Mouse (Mus musculus) limb, embryonic 15.5 days (tissue): ENCODE data around the gene Rasgrf1. TPM values are rescaled to one million over a fixed set of nuclear protein-coding genes. Genes with fewer than 3 reads are reported as not detected.

ENCODE experiments used
- ATAC-seq: fragments of 200-750 bp; cut with Nextera tagmentation; 2 replicates; pipeline ENCODE4 v1.8.0; 2017; ENCODE audit warnings: low read depth, moderate TSS enrichment; ENCODE audit not compliant: insufficient number of reproducible peaks, low FRiP score, low TSS enrichment
- H3K27ac ChIP-seq: fragments of 300-500 bp; sonication (generic); 2 replicates; pipeline ENCODE4 v1.5.1; 2015; ENCODE audit warnings: moderate library complexity, mild to moderate bottlenecking, inconsistent platforms
- H3K27me3 ChIP-seq: fragments of 300-500 bp; sonication (generic); 2 replicates; pipeline ENCODE4 v1.6.1; 2015; ENCODE audit warnings: inconsistent platforms
- H3K36me3 ChIP-seq: fragments of 300-500 bp; sonication (generic); 2 replicates; pipeline ENCODE4 v1.6.1; 2015; ENCODE audit warnings: inconsistent platforms
- H3K4me1 ChIP-seq: fragments of 300-500 bp; sonication (generic); 2 replicates; pipeline ENCODE4 v1.6.1; 2015; ENCODE audit warnings: inconsistent platforms
- H3K4me2 ChIP-seq: fragments of 300-500 bp; sonication (generic); 2 replicates; pipeline ENCODE4 v1.6.1; 2015; ENCODE audit warnings: mild to moderate bottlenecking, inconsistent platforms
- H3K4me3 ChIP-seq: fragments of 300-500 bp; sonication (generic); 2 replicates; pipeline ENCODE4 v1.5.1; 2015; ENCODE audit warnings: mild to moderate bottlenecking, inconsistent platforms
- H3K9ac ChIP-seq: fragments of 300-500 bp; sonication (generic); 2 replicates; pipeline ENCODE4 v1.6.1; 2015; ENCODE audit warnings: inconsistent platforms
- H3K9me3 ChIP-seq: fragments of 300-500 bp; sonication (generic); 2 replicates; pipeline ENCODE4 v1.6.1; 2016; ENCODE audit warnings: inconsistent platforms
- WGBS: fragments of 180-500 bp; shearing (Covaris S2); methylation state at CpG from one replicate; pipeline ENCODE4 v1.1.7; 2015; 5-methylcytosine and 5-hydroxymethylcytosine counted together
- polyA plus RNA-seq: library from polyadenylated mRNA; unstranded; fragments of >200 nt; fragmentation: Nextera tagmentation; extraction: Ambion mirVana; gene quantifications from 2 replicates; pipeline ENCODE4 v1.2.1, GENCODE M21; 2015

Rasgrf1 gene
- polyA plus RNA-seq, 1 experiment from 2014 or later, result 0.58 TPM

DNA sequence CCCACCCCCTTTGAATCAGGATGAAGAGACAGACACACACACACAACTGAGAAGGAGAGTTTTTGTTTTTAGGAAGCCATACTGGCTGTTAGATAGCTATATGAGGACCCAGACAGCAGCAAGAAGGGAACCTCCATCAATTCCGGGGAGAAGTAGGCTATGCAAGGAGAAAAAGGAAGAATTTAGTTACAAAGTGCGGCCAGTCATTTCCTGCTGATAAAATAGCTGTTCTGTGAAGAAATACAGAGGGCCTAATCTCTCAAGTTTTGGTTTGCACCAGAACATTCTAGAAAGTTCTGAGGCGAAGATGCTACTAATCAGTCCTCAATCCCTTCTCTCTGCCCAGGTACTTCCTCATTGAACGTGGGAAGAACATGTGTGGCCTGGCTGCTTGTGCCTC is 165.6 kb downstream of the Rasgrf1 start:
- no peaks in the 10 kb centered on the region for H3K36me3 ChIP-seq
- ATAC-seq, result no peak
- H3K9ac ChIP-seq, result no peak overlapping the region
- no peak overlapping the region for H3K4me2 ChIP-seq
- no peaks in the 10 kb centered on the region for H3K4me1 ChIP-seq
- WGBS, result 78% methylated on average over 4 of the region's 4 CpGs
- H3K27me3 ChIP-seq, result no peaks in the 10 kb centered on the region
- H3K4me3 ChIP-seq, result no peak overlapping the region
- no peaks in the 10 kb centered on the region for H3K9me3 ChIP-seq
- H3K27ac ChIP-seq, result no peak overlapping the region

DNA sequence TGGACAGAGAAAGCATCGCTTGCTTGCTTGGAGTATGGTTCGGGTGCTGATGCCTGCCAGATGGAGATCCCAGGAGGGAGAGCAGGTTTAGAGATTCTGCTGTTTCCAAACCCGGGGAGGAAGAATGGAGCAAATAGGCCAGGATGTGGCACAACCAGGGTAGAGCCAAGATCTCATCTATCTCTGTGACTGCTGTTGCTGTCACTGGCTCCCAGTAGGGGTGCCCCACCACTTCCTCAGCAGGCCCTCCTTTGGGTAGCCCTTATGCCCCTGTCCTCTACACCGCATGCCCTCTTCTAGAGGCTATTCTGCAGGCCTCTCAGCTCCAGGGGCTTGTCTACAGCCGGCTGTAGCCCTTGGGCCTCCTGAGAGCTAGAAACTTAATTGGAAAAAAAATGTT is 166.4 kb downstream of the Rasgrf1 start:
- no peak for ATAC-seq
- WGBS, result 78% methylated on average over 5 of the region's 5 CpGs

More for the DNA sequence above, 166.4 kb downstream of the Rasgrf1 start:
- no peaks in the 10 kb centered on the region for H3K27me3 ChIP-seq
- no peaks in the 10 kb centered on the region for H3K36me3 ChIP-seq
- H3K4me2 ChIP-seq, result no peak overlapping the region
- no peak overlapping the region for H3K27ac ChIP-seq
- H3K4me3 ChIP-seq, result no peak overlapping the region
- no peak overlapping the region for H3K9ac ChIP-seq
- H3K9me3 ChIP-seq, result no peaks in the 10 kb centered on the region
- no peaks in the 10 kb centered on the region for H3K4me1 ChIP-seq

Other genes starting within 250 kb of the Rasgrf1 start
- 178 and 197 TPM in 2 replicates for gene Tmed3, start 204.8 kb upstream of the Rasgrf1 start, polyA plus RNA-seq
- 0.05 TPM in 1 of 2 replicates, not detected in the other for gene Ankrd34c, start 171.4 kb upstream of the Rasgrf1 start, polyA plus RNA-seq
- 47.8 and 48.0 TPM in 2 replicates for gene Ctsh, start 144.2 kb downstream of the Rasgrf1 start, polyA plus RNA-seq
- 440 and 463 TPM in 2 replicates for gene Morf4l1, start 204.9 kb downstream of the Rasgrf1 start, polyA plus RNA-seq